Mouse (Mus musculus) lung, postnatal 0 days (tissue): Measurements from ENCODE around the gene Mip.

Experiments used
- CTCF ChIP-seq: IDR thresholded peaks from 2 replicates; pipeline ENCODE4 v1.5.1; 2016; ENCODE audit warnings: antibody characterized with exemption, mild to moderate bottlenecking
- EP300 ChIP-seq: IDR thresholded peaks from 2 replicates; pipeline ENCODE4 v1.6.1; 2016; ENCODE audit warnings: antibody characterized with exemption, mild to moderate bottlenecking, control low read depth

DNA sequence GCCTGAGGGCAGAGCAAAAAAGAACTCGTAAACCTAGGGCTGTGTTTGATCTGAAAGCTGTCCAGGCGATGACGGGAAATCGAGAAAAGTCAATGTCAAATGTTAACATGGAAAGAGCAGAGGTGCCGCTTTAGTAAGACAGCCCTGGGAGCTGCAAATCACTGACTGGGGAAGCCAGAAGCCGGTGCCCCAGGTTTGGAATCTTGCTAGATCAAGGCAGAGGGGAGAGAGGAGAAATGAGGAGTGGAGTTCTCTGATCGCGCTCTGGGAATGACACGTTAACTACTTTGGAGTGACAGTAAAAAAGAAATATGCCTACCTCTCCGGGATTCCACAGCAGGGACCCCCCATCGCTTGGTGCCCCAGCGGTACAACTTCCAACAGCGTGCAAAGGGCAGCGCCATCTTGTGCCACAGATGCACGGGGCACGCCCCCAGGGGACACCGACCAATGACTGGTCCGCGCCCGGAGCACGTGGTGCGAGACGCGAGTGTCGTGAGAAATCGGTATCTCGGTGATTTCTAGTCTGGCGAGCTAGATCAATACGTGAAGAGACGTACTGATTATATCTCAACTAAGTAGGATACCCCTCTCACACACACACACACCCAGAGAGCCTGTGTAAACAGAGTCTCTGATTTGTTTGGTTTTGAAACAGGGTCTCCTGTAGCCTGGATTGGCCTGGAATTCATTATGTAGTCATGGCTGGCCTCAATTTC, 14.1 kb upstream of the Mip start, which contains the start of gene Spryd4:
- TF ChIP-seq CTCF (peak; percentile 49), EP300 (no peak)
